Mouse (Mus musculus) myocyte (in vitro differentiated cells): ENCODE results near the gene Olfr450.

Experiments
- MAX ChIP-seq: IDR thresholded peaks from one replicate; pipeline ENCODE4 v1.6.1; 2011; ENCODE audit warnings: low read depth, mild to moderate bottlenecking, control low read depth
- MYOD1 ChIP-seq, 3 experiments: IDR thresholded peaks; one replicate each; pipeline ENCODE4 v1.6.1; 2011; ENCODE audit warnings: control low read depth in 2 of 3, low read depth in 2 of 3, mild to moderate bottlenecking in 2 of 3, moderate library complexity in 1 of 3; ENCODE audit not compliant: insufficient read length in 2 of 3, control insufficient read depth in 1 of 3
- MYOG ChIP-seq, 3 experiments: IDR thresholded peaks; one replicate each; pipeline ENCODE4 v1.6.1; 2011; ENCODE audit warnings: control low read depth in 2 of 3, low read depth in 2 of 3, mild to moderate bottlenecking in 2 of 3; ENCODE audit not compliant: insufficient read length in 2 of 3, control insufficient read depth in 1 of 3, insufficient read depth in 1 of 3
- POLR2A ChIP-seq: IDR thresholded peaks from one replicate; pipeline ENCODE4 v1.6.1; 2011; ENCODE audit warnings: low read depth, mild to moderate bottlenecking, control low read depth, moderate library complexity; ENCODE audit not compliant: insufficient read length
- REST ChIP-seq: IDR thresholded peaks from one replicate; pipeline ENCODE4 v1.6.1; 2011; ENCODE audit warnings: mild to moderate bottlenecking, control low read depth, moderate library complexity; ENCODE audit not compliant: insufficient read depth, insufficient read length

DNA sequence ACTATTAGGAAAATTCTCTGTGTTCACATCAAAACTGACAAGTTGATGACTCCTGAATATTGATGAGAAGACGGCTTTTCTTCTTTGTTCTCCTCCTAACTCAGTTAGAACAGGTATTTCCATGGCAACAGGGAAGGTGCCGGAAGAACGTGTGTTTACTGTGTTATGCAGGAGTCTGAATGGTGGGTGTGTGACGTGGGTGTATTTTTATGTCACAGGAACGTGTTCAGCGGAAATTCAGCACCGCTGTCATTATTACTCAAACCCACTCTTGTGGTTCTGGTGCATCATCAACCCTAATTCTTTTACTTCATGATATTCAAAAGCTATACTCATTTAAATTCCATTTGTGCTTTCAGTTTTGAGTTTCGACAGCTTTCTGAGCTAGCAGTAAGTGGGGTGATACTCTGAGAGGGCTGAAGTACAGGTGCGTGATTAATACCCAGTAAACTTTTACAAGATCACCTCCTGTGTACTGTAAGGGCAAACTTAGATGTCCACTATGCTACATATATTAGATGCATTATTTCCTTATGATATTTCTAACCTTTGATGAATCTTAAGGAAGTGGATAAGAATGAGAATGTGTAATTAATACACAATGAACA, 20.7 kb upstream of the Olfr450 start:
- TF ChIP-seq REST (no peak), POLR2A (no peak), MYOG (IDR thresholded peaks at IDR 0.05; ENCODE audit: control insufficient read depth in 1 of 3, insufficient read depth in 1 of 3, insufficient read length in 2 of 3, low read depth in 2 of 3) (no peak), MYOD1 (IDR thresholded peaks at IDR 0.05; ENCODE audit: control insufficient read depth in 1 of 3, insufficient read length in 2 of 3, low read depth in 2 of 3) (no peak), MAX (no peak)
